Mouse (Mus musculus) ES-E14 (cell line): Measurements from ENCODE around the gene Ncs1. TPM values are rescaled to one million over a fixed set of nuclear protein-coding genes. Genes with fewer than 3 reads are reported as not detected.

Source experiments
- DNase-seq: peaks from one replicate; pipeline ENCODE4 v3.0.0-alpha.2; 2013; ENCODE audit warnings: low read depth, low spot score
- H3K27ac ChIP-seq: 2 replicates; pipeline ENCODE4 v1.5.1; 2012; ENCODE audit warnings: low read depth, mild to moderate bottlenecking, low read length, moderate library complexity, mixed read lengths; ENCODE audit not compliant: poor library complexity, insufficient read depth, severe bottlenecking
- H3K36me3 ChIP-seq: 2 replicates; pipeline ENCODE4 v1.6.1; 2012; ENCODE audit warnings: mild to moderate bottlenecking, low read length, moderate library complexity, mixed read lengths; ENCODE audit not compliant: control insufficient read depth, poor library complexity, insufficient read depth, severe bottlenecking
- H3K4me1 ChIP-seq, 2 experiments: fragments of 150-350 bp in 1 of 2; sonication (generic) in 1 of 2; 2 replicates each; pipeline ENCODE4 v1.6.1; 2012; ENCODE audit warnings: low read length in 2 of 2, mild to moderate bottlenecking in 1 of 2, mixed read lengths in 1 of 2; ENCODE audit not compliant: control insufficient read depth in 2 of 2, insufficient read depth in 2 of 2, poor library complexity in 1 of 2
- H3K4me3 ChIP-seq, 2 experiments: fragments of 150-350 bp in 1 of 2; sonication (generic) in 1 of 2; 2 replicates each; pipeline ENCODE4 v1.5.1; 2012; ENCODE audit warnings: low read length in 2 of 2, low read depth in 1 of 2, mild to moderate bottlenecking in 1 of 2, mixed read lengths in 1 of 2; ENCODE audit not compliant: insufficient read depth in 1 of 2, poor library complexity in 1 of 2, severe bottlenecking in 1 of 2
- H3K9ac ChIP-seq: 2 replicates; pipeline ENCODE4 v1.6.1; 2012; ENCODE audit warnings: low read depth, mild to moderate bottlenecking, low read length, mixed read lengths; ENCODE audit not compliant: poor library complexity, insufficient read depth, severe bottlenecking
- H3K9me3 ChIP-seq: fragments of 150-350 bp; sonication (generic); 2 replicates; pipeline ENCODE4 v1.6.1; 2012; ENCODE audit warnings: low read depth, mild to moderate bottlenecking, low read length; ENCODE audit not compliant: control insufficient read depth, insufficient read depth
- CHD2 ChIP-seq: IDR thresholded peaks from 2 replicates; pipeline ENCODE4 v1.6.1; 2014; ENCODE audit warnings: mild to moderate bottlenecking, low read depth, low read length, inconsistent platforms
- HCFC1 ChIP-seq: IDR thresholded peaks from 2 replicates; pipeline ENCODE4 v1.6.1; 2012; ENCODE audit warnings: low read length, inconsistent platforms, borderline replicate concordance; ENCODE audit not compliant: insufficient read depth
- MAFK ChIP-seq: IDR thresholded peaks from 2 replicates; pipeline ENCODE4 v1.6.1; 2014; ENCODE audit warnings: mild to moderate bottlenecking, low read depth, low read length, inconsistent platforms; ENCODE audit not compliant: insufficient read depth
- ZC3H11A ChIP-seq: IDR thresholded peaks from 2 replicates; pipeline ENCODE4 v1.6.1; 2012; ENCODE audit warnings: low read depth, mild to moderate bottlenecking, inconsistent platforms, low read length, borderline replicate concordance
- ZNF384 ChIP-seq: IDR thresholded peaks from 2 replicates; pipeline ENCODE4 v1.6.1; 2012; ENCODE audit warnings: low read depth, low read length, inconsistent platforms
- in situ Hi-C, 2 experiments: fragments of 600-800 bp; cut with MboI; formaldehyde crosslinking; loops; one replicate each; pipeline ENCODE4 v1.15.1; 2025; ENCODE audit warnings: low sequenced_read_pairs in 2 of 2, inconsistent platforms in 1 of 2; ENCODE audit not compliant: unreplicated experiment in 2 of 2
- total RNA-seq: library from RNA; depleted of rRNA; stranded (reverse); fragments of 300-350 nt; gene quantifications from 2 replicates; pipeline ENCODE4 v1.2.3, GENCODE M21; 2012

The Ncs1 gene
- total RNA-seq, 1 experiment = 8.9 TPM

DNA sequence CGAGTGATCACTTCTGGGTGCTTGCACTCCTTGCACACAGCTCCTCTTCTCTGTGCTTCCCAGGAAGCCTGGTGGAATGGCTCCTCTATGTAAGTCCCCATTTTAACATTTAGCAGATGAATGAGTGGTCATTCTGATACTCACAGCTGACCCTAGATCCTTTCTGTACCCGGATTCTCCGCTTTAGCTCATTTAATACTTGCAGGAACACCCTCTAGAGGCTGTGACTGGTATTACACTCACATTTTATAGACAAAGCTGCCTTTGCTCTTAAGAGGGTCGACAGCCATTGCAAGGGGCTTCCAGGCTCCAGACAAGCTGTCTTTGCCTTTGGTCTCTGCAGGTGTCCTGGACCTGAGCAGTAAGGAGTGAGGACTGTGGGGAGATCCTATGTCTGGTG is 53.6 kb downstream of the Ncs1 start:
- TF ChIP-seq CHD2 (no peak), MAFK (no peak), ZC3H11A (no peak), HCFC1 (no peak), ZNF384 (no peak)
- peak; percentile 53 for DNase-seq
- H3K4me3 ChIP-seq = no peak overlapping the region

DNA sequence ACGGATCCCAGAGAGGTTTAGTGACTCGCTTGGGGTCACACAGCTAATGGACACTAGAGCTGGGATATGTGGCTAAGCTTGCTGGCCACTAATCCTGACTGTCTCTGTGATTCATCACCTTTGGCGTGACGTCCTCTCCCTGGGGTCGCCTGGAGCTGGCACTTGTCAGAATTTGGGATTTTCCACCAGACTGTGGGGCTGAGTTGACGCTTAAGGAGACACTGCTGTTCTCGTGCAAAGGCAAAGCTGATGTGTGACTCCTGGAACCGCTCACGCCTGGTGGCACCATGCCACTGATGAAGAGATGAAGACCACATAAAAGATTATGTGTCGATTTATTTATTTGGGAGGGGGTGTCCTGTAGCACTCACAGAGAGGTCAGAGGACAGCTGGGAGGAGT is 54.4 kb downstream of the Ncs1 start:
- no peak for TF ChIP-seq HCFC1
- no peak for TF ChIP-seq CHD2
- no peak for TF ChIP-seq ZNF384
- no peak for TF ChIP-seq ZC3H11A
- TF ChIP-seq MAFK = no peak
- no peak for DNase-seq
- Histone ChIP-seq H3K4me3 (no peak overlapping the region), H3K36me3 (no peaks in the 10 kb centered on the region), H3K9me3 (no peaks in the 10 kb centered on the region), H3K27ac (no peak overlapping the region), H3K9ac (no peak overlapping the region), H3K4me1 (peaks cover 5 to 22% of the 10 kb centered on the region in 2 experiments; a peak in 3 of 4 replicates)
- in situ Hi-C loops = no loop called here

More for the DNA sequence above, 53.6 kb downstream of the Ncs1 start:
- Histone ChIP-seq H3K27ac (no peak overlapping the region), H3K4me1 (peaks cover 5 to 22% of the 10 kb centered on the region in 2 experiments; a peak in 3 of 4 replicates), H3K9me3 (no peaks in the 10 kb centered on the region), H3K36me3 (no peaks in the 10 kb centered on the region), H3K9ac (no peak overlapping the region)
- in situ Hi-C loops = no loop called here

DNA sequence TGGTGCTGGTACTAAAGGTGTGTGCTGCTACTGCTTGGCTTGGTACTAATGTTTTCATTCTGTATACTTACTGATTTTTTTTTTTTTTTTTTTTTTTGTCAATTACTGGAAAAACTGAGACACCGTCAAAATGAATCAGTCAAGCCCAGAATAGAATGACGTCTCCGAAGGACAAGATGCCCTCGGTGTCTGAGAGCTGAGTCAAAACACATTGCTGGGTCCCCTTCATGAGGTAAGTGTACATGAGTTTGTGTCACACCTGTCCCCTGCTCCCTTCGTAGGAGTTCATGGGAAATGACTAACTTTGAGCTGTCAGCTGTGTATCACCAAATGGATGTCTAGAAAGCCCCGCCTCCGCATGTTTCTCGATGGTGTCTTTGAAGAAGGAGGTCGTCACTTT is 57.6 kb downstream of the Ncs1 start:
- in situ Hi-C loops = no loop called here
- no peak overlapping the region for H3K9ac ChIP-seq
- H3K36me3 ChIP-seq = no peaks in the 10 kb centered on the region
- H3K4me1 ChIP-seq = peaks cover 3 to 21% of the 10 kb centered on the region in 2 experiments; a peak in 3 of 4 replicates
- no peak for TF ChIP-seq ZNF384
- TF ChIP-seq ZC3H11A = no peak
- no peak for TF ChIP-seq HCFC1
- no peak for TF ChIP-seq CHD2
- TF ChIP-seq MAFK = no peak
- DNase-seq = no peak
- H3K4me3 ChIP-seq = no peak overlapping the region
- no peaks in the 10 kb centered on the region for H3K9me3 ChIP-seq
- no peak overlapping the region for H3K27ac ChIP-seq

DNA sequence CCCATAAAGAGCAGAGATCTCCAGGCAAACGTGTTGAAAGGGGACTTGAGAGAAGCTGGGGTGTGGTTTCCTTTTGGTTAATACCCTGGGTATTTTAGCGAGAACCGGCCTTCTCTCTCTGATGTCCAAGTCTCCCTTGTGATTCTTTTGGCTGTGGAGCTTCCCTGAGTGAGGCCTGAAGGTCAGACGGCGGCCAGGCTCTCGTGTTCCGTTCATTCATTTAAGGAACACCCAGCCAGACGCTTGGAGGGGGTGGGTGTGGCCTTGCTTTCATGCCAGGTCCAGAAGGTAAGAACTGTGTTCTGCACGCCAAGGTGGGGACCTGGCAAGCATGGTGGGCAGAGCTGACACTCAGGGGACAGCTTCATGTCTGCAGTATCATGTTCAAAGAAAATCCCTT is 58.6 kb downstream of the Ncs1 start:
- TF ChIP-seq CHD2 = no peak
- TF ChIP-seq ZC3H11A = no peak
- TF ChIP-seq HCFC1 = no peak
- no peak for TF ChIP-seq MAFK
- no peak for TF ChIP-seq ZNF384
- in situ Hi-C loops = no loop called here
- Histone ChIP-seq H3K4me3 (no peak overlapping the region), H3K9me3 (no peaks in the 10 kb centered on the region), H3K27ac (no peak overlapping the region), H3K36me3 (no peaks in the 10 kb centered on the region), H3K4me1 (peaks cover 0 to 17% of the 10 kb centered on the region in 2 experiments; a peak in 2 of 4 replicates), H3K9ac (no peak overlapping the region; the same call in 1 of the 2 replicates)
- DNase-seq = no peak
